Mouse (Mus musculus) heart, postnatal 4 days (tissue): ENCODE measurements around the gene Mxra7. TPM values are rescaled to one million over a fixed set of nuclear protein-coding genes. Genes with fewer than 3 reads are reported as not detected.

Experiments used
- DNase-seq: peaks from one replicate; pipeline ENCODE4 v3.0.0; 2021
- total RNA-seq, 2 experiments: library from RNA; stranded (reverse); gene quantifications; 2 replicates each; pipeline ENCODE4 v1.2.3; 2021

The Mxra7 gene
- total RNA-seq, 2 experiments from 2014 or later = 40.9 to 42.9 TPM

DNA sequence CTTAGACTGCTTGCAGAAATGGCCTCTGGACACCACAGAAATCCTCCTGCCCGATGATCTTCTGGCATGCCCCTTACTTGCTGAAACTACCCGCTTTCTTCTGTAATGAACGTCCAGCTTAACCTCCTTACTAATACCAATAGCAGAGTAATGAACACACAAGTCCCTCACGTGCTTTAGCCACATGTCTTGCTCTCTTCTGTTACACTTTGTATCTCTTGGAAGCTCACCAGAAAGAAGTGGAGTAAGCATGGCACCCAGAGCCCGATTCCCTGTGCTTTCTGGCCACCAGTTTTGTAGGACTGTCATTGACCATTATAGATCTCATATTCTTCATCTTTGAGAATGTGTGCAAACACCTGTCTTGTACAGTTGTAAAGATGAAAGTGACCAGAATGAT, 58.0 kb downstream of the Mxra7 start:
- DNase-seq = no peak

DNA sequence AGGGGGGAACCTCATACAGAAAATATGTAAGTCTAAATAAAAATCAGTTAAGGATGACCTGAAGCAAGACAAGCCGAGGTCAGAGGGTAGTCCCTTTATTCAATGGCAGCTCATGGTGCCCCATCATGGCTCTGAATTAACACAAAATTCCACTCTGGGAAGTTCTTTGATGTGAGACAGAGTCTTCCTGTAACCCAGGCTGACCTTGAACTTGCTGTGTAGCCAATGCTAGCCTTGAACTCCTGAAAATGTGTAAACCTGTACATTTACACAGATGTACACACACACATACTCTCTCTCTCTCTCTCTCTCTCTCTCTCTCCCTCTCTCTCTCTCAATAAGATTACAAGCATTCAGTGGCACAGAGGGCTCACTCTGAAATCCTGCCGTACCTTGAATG, 62.9 kb downstream of the Mxra7 start:
- DNase-seq = no peak

DNA sequence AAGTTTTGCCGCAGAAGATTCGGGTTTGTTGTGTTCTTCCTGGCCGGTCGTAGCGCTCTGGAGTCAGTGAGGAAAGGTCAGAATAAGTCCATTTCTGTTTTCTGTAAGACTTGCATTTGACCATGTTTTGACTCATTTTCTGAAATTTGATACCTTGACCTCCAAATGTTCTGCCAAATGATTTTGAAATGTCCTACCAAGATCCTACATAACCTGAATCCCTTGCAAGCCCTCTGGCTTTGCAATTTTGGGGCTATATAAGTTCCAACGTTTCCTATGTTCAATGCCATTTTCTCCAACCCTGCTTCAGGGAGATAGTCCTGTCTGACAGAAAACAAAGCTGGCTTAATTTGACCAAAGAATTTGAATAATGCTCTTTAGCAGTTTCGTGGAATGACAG, 63.5 kb downstream of the Mxra7 start:
- DNase-seq = no peak

DNA sequence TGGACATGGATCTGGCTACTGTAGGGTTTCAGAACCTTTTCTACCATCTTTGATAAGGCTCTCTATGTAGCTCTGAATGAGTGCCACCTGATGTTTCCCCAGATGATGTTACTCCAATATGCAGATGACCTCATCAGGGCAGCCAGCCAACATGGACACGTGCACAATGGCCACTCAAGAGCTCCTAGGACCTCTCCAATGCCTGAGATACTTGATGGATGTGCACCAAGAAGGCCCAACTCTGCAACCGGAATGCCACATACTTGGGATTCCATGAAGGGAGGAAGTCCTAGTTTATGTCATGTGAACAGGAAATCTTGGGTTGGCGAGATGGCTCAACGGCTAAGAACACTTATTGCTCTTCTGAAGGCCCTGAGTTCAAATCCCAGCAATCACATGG, 72.7 kb downstream of the Mxra7 start:
- DNase-seq = peak; percentile 47

DNA sequence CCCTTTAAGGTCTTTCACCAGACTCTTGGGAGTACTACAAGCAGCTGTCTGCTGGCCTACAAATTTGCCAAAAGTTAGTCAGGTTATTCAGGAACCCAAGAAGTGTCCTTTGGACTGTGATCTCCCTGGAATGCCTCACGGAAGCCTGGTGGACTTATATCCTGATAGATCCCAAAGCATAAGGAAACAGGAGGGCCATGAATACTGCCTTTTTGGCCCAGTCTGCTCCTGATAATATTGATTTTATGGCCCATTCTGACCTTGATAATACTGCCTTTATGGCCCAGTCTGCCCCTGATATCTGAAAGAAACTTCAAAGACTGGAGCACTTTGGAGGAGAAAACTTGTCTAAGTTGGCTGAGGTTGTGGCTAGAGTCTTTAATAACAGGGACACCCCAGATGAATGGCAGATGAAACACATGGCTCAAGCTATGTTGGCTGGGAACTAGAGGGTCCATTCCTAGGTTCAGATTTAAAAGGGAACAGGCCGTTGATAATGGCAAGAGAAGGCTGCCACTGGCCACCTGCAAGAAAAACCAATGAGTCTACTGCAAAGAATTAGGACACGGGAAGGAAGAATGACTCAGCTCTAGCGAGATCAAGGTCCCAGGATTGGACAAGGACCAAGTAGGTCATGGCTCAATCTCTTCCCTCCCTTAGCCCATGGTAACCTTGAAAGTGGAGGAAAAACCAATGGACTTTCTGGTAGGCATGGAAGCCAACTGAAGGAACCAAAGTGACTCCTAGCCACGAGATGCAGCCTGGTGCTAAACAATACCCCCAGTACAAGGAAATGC, 74.0 kb downstream of the Mxra7 start:
- DNase-seq = no peak

Other genes starting within 250 kb of the Mxra7 start
- gene Ube2o, start 246.6 kb downstream of the Mxra7 start, total RNA-seq = 10 to 100 TPM; 29.1 to 33.8 TPM
- not detected for gene Aanat, start 241.6 kb downstream of the Mxra7 start, total RNA-seq
- 10 to 100 TPM; 16.4 to 17.5 TPM for gene Rhbdf2, start 201.0 kb downstream of the Mxra7 start, total RNA-seq
- 1 to 10 TPM; 1.1 to 1.5 TPM for gene Prcd, start 174.5 kb downstream of the Mxra7 start, total RNA-seq
- 10 to 100 TPM; 46.2 to 57.9 TPM for gene Cygb, start 173.7 kb downstream of the Mxra7 start, total RNA-seq
- gene St6galnac1, start 52.5 kb downstream of the Mxra7 start, total RNA-seq = not detected
- gene Mettl23, start 15.2 kb upstream of the Mxra7 start, total RNA-seq = 10 to 100 TPM; 31.0 to 32.2 TPM
- 10 to 100 TPM; 41.2 to 43.3 TPM for gene Jmjd6, start 15.4 kb upstream of the Mxra7 start, total RNA-seq
- gene Mfsd11, start 24.4 kb upstream of the Mxra7 start, total RNA-seq = 10 to 100 TPM; 26.9 to 35.6 TPM
- gene Srsf2, start 25.0 kb upstream of the Mxra7 start, total RNA-seq = 100 to 1,000 TPM; 269 to 299 TPM
- gene Mgat5b, start 90.8 kb upstream of the Mxra7 start, total RNA-seq = 1 to 10 TPM in 1 of 2 experiments, under 1 TPM in 1; 0.93 to 1.2 TPM